Mouse (Mus musculus) stomach, embryonic 15.5 days (tissue): ENCODE data around the gene Uox. TPM values are rescaled to one million over a fixed set of nuclear protein-coding genes. Genes with fewer than 3 reads are reported as not detected.

ENCODE experiments used
- ATAC-seq: fragments of 200-750 bp; cut with Nextera tagmentation; 2 replicates; pipeline ENCODE4 v1.8.0; 2017; ENCODE audit warnings: low read depth, moderate number of reproducible peaks, moderate TSS enrichment; ENCODE audit not compliant: insufficient read depth, low FRiP score
- H3K27ac ChIP-seq: fragments of 300-500 bp; sonication (generic); 2 replicates; pipeline ENCODE4 v1.5.1; 2015; ENCODE audit warnings: mild to moderate bottlenecking, inconsistent platforms
- H3K27me3 ChIP-seq: fragments of 300-500 bp; sonication (generic); replicated peaks from 2 replicates; pipeline ENCODE4 v1.6.1; 2015; ENCODE audit warnings: inconsistent platforms
- H3K36me3 ChIP-seq: fragments of 300-500 bp; sonication (generic); 2 replicates; pipeline ENCODE4 v1.6.1; 2015; ENCODE audit warnings: inconsistent platforms
- H3K4me1 ChIP-seq: fragments of 300-500 bp; sonication (generic); 2 replicates; pipeline ENCODE4 v1.6.1; 2015; ENCODE audit warnings: inconsistent platforms
- H3K4me2 ChIP-seq: fragments of 300-500 bp; sonication (generic); 2 replicates; pipeline ENCODE4 v1.6.1; 2015; ENCODE audit warnings: mild to moderate bottlenecking, inconsistent platforms
- H3K4me3 ChIP-seq: fragments of 300-500 bp; sonication (generic); replicated peaks from 2 replicates; pipeline ENCODE4 v1.5.1; 2015; ENCODE audit warnings: inconsistent platforms
- H3K9ac ChIP-seq: fragments of 300-500 bp; sonication (generic); 2 replicates; pipeline ENCODE4 v1.6.1; 2015; ENCODE audit warnings: inconsistent platforms
- H3K9me3 ChIP-seq: fragments of 300-500 bp; sonication (generic); 2 replicates; pipeline ENCODE4 v1.6.1; 2016; ENCODE audit warnings: inconsistent platforms
- WGBS: fragments of 180-500 bp; shearing (Covaris S2); methylation state at CpG from one replicate; pipeline ENCODE4 v1.1.7; 2015; 5-methylcytosine and 5-hydroxymethylcytosine counted together
- polyA plus RNA-seq: library from polyadenylated mRNA; unstranded; fragments of >200 nt; fragmentation: Nextera tagmentation; extraction: Ambion mirVana; gene quantifications from 2 replicates; pipeline ENCODE4 v1.2.1, GENCODE M21; 2015

Uox gene
- polyA plus RNA-seq, 1 experiment from 2014 or later: 1.5 TPM

- Histone ChIP-seq H3K4me3 (no peak overlapping the region), H3K9me3 (no peaks in the 10 kb centered on the region), H3K4me2 (no peak overlapping the region), H3K36me3 (no peaks in the 10 kb centered on the region), H3K27ac (no peak overlapping the region), H3K4me1 (no peaks in the 10 kb centered on the region), H3K27me3 (no peaks in the 10 kb centered on the region), H3K9ac (no peak overlapping the region)
- ATAC-seq: no peak
- 74% methylated on average over 7 of the region's 7 CpGs for WGBS
These were observed 91.7 kb downstream of the Uox start for GRCm38 (mm10) chr3:146661907-146662306.

GRCm38 (mm10) chr3:146671121-146671520, 100.9 kb downstream of the Uox start:
- H3K4me1 ChIP-seq: no peaks in the 10 kb centered on the region
- no peaks in the 10 kb centered on the region for H3K9me3 ChIP-seq
- ATAC-seq: no peak
- no peak overlapping the region for H3K4me2 ChIP-seq
- no peak overlapping the region for H3K9ac ChIP-seq
- H3K4me3 ChIP-seq: no peak overlapping the region
- 62% methylated on average over 2 of the region's 2 CpGs for WGBS
- no peaks in the 10 kb centered on the region for H3K27me3 ChIP-seq
- H3K36me3 ChIP-seq: no peaks in the 10 kb centered on the region
- no peak overlapping the region for H3K27ac ChIP-seq

- WGBS: 79% methylated on average over 1 of the region's 1 CpGs
- Histone ChIP-seq H3K27me3 (no peaks in the 10 kb centered on the region), H3K9me3 (no peaks in the 10 kb centered on the region), H3K4me2 (no peak overlapping the region), H3K4me1 (no peaks in the 10 kb centered on the region), H3K4me3 (no peak overlapping the region), H3K36me3 (no peaks in the 10 kb centered on the region), H3K9ac (no peak overlapping the region), H3K27ac (no peak overlapping the region)
- no peak for ATAC-seq
These were observed 104.9 kb downstream of the Uox start for GRCm38 (mm10) chr3:146675101-146675500.

- no peaks in the 10 kb centered on the region for H3K27me3 ChIP-seq
- no peak overlapping the region for H3K9ac ChIP-seq
- no peaks in the 10 kb centered on the region for H3K9me3 ChIP-seq
- WGBS: 86% methylated on average over 4 of the region's 4 CpGs
- H3K36me3 ChIP-seq: no peaks in the 10 kb centered on the region
- no peaks in the 10 kb centered on the region for H3K4me1 ChIP-seq
- no peak overlapping the region for H3K4me2 ChIP-seq
- no peak overlapping the region for H3K4me3 ChIP-seq
- no peak overlapping the region for H3K27ac ChIP-seq
- ATAC-seq: no peak
These were observed 106.0 kb downstream of the Uox start for GRCm38 (mm10) chr3:146676193-146676592.

GRCm38 (mm10) chr3:146679646-146680045, 109.4 kb downstream of the Uox start:
- Histone ChIP-seq H3K27ac (no peak overlapping the region), H3K4me2 (no peak overlapping the region), H3K36me3 (no peaks in the 10 kb centered on the region), H3K4me1 (0 out of 2 replicates have a peak, but pooled peaks cover under 1% of the 10 kb centered on the region), H3K27me3 (no peaks in the 10 kb centered on the region), H3K4me3 (no peak overlapping the region), H3K9ac (no peak overlapping the region), H3K9me3 (no peaks in the 10 kb centered on the region)
- ATAC-seq: no peak
- 91% methylated on average over 16 of the region's 16 CpGs for WGBS

- no peaks in the 10 kb centered on the region for H3K9me3 ChIP-seq
- ATAC-seq: no peak
- H3K9ac ChIP-seq: no peak overlapping the region
- no peaks in the 10 kb centered on the region for H3K36me3 ChIP-seq
- H3K4me1 ChIP-seq: 0 out of 2 replicates have a peak, but pooled peaks cover 5% of the 10 kb centered on the region
- H3K27me3 ChIP-seq: no peaks in the 10 kb centered on the region
- no peak overlapping the region for H3K27ac ChIP-seq
- no peak overlapping the region for H3K4me2 ChIP-seq
- WGBS: 92% methylated on average over 13 of the region's 13 CpGs
- no peak overlapping the region for H3K4me3 ChIP-seq
These were observed 110.4 kb downstream of the Uox start for GRCm38 (mm10) chr3:146680625-146681024.

- Histone ChIP-seq H3K9me3 (no peaks in the 10 kb centered on the region), H3K4me1 (0 out of 2 replicates have a peak, but pooled peaks cover 5% of the 10 kb centered on the region), H3K4me2 (peak overlapping the region; percentile 55), H3K27ac (no peak overlapping the region), H3K9ac (no peak overlapping the region), H3K36me3 (no peaks in the 10 kb centered on the region), H3K4me3 (peak overlapping the region; percentile 23; the same call in 1 of the 2 replicates), H3K27me3 (no peaks in the 10 kb centered on the region)
- no peak for ATAC-seq
- 58% methylated on average over 8 of the region's 8 CpGs for WGBS
These were observed 111.5 kb downstream of the Uox start for GRCm38 (mm10) chr3:146681696-146682095.

Other genes starting within 250 kb of the Uox start
- 31.2 and 35.9 TPM in 2 replicates for gene Ssx2ip, start 165.8 kb upstream of the Uox start, polyA plus RNA-seq
- 10.9 and 11.3 TPM in 2 replicates for gene Ctbs, start 120.6 kb upstream of the Uox start, polyA plus RNA-seq
- gene Spata1, start 70.7 kb upstream of the Uox start, polyA plus RNA-seq: 4.2 and 5.4 TPM in 2 replicates
- 992 and 1,078 TPM in 2 replicates for gene Gng5, start 70.6 kb upstream of the Uox start, polyA plus RNA-seq
- 49.7 and 51.6 TPM in 2 replicates for gene Rpf1, start 49.0 kb upstream of the Uox start, polyA plus RNA-seq
- 0.23 and 0.24 TPM in 2 replicates for gene Dnase2b, start 45.2 kb downstream of the Uox start, polyA plus RNA-seq
- not detected in 2 replicates for gene 4930503B20Rik, start 80.9 kb downstream of the Uox start, polyA plus RNA-seq
- 0.67 and 0.86 TPM in 2 replicates for gene Samd13, start 115.2 kb downstream of the Uox start, polyA plus RNA-seq
- 51.5 and 56.8 TPM in 2 replicates for gene Prkacb, start 242.6 kb downstream of the Uox start, polyA plus RNA-seq